Mouse (Mus musculus) erythroblast, embryonic 14.5 days (primary cell): ENCODE results near the gene Efcab5. TPM values are rescaled to one million over a fixed set of nuclear protein-coding genes. Genes with fewer than 3 reads are reported as not detected.
"Not testable (repeated sequence)": the region's sequence is repeated elsewhere in the genome, so short reads cannot be mapped to it uniquely, and the experiment has no call there.

Experiments
- H3K27me3 ChIP-seq: 2 replicates; pipeline ENCODE4 v1.6.1; 2012; ENCODE audit warnings: inconsistent platforms; ENCODE audit not compliant: control insufficient read depth
- H3K36me3 ChIP-seq: 2 replicates; pipeline ENCODE4 v1.6.1; 2012; ENCODE audit warnings: mild to moderate bottlenecking, inconsistent platforms; ENCODE audit not compliant: control insufficient read depth
- H3K4me1 ChIP-seq: 2 replicates; pipeline ENCODE4 v1.6.1; 2012; ENCODE audit warnings: inconsistent platforms; ENCODE audit not compliant: control insufficient read depth
- H3K4me3 ChIP-seq: replicated peaks from 2 replicates; pipeline ENCODE3; 2012; ENCODE audit warnings: moderate library complexity, mild to moderate bottlenecking, inconsistent platforms
- H3K9me3 ChIP-seq: 2 replicates; pipeline ENCODE4 v1.6.1; 2012; ENCODE audit warnings: low read length, inconsistent platforms, mixed read lengths; ENCODE audit not compliant: control insufficient read depth
- GATA1 ChIP-seq: IDR thresholded peaks from 2 replicates; pipeline ENCODE4 v1.6.1; 2012; ENCODE audit warnings: low read length, inconsistent platforms, mixed read lengths
- TAL1 ChIP-seq: IDR thresholded peaks from 3 replicates; pipeline ENCODE4 v1.6.1; 2012; ENCODE audit warnings: low read length, inconsistent platforms, mixed read lengths
- polyA plus RNA-seq: library from polyadenylated mRNA; stranded (reverse); fragments of >175 nt; gene quantifications from 2 replicates; pipeline ENCODE4 v1.2.3, GENCODE M21; 2012

Gene Efcab5
- polyA plus RNA-seq, 1 experiment: not detected

- Histone ChIP-seq H3K27me3 (no peaks in the 10 kb centered on the region), H3K4me3 (no peak overlapping the region), H3K9me3 (no peaks in the 10 kb centered on the region), H3K4me1 (no peaks in the 10 kb centered on the region), H3K36me3 (no peaks in the 10 kb centered on the region)
- TF ChIP-seq TAL1 (no peak), GATA1 (no peak)
Measured at GRCm38 (mm10) chr11:77182041-77182440, 6.7 kb downstream of the Efcab5 start.

GRCm38 (mm10) chr11:77181528-77181927 is 7.2 kb downstream of the Efcab5 start:
- H3K4me3 ChIP-seq: no peak overlapping the region
- no peaks in the 10 kb centered on the region for H3K27me3 ChIP-seq
- no peak for TF ChIP-seq GATA1
- TF ChIP-seq TAL1: no peak
- H3K36me3 ChIP-seq: no peaks in the 10 kb centered on the region
- H3K4me1 ChIP-seq: no peaks in the 10 kb centered on the region
- no peaks in the 10 kb centered on the region for H3K9me3 ChIP-seq

- Histone ChIP-seq H3K9me3 (no peaks in the 10 kb centered on the region), H3K27me3 (no peaks in the 10 kb centered on the region), H3K36me3 (no peaks in the 10 kb centered on the region), H3K4me1 (no peaks in the 10 kb centered on the region), H3K4me3 (no peak overlapping the region)
- TF ChIP-seq TAL1 (no peak), GATA1 (no peak)
Measured at GRCm38 (mm10) chr11:77180886-77181285, 7.9 kb downstream of the Efcab5 start.

- Histone ChIP-seq H3K27me3 (no peaks in the 10 kb centered on the region), H3K9me3 (no peaks in the 10 kb centered on the region), H3K36me3 (no peaks in the 10 kb centered on the region), H3K4me1 (no peaks in the 10 kb centered on the region), H3K4me3 (no peak overlapping the region)
- TF ChIP-seq GATA1 (no peak), TAL1 (no peak)
Measured at GRCm38 (mm10) chr11:77179771-77180170, 9.0 kb downstream of the Efcab5 start.

GRCm38 (mm10) chr11:77174531-77174930 is 14.2 kb downstream of the Efcab5 start:
- Histone ChIP-seq H3K36me3 (no peaks in the 10 kb centered on the region), H3K4me3 (no peak overlapping the region), H3K9me3 (no peaks in the 10 kb centered on the region), H3K27me3 (no peaks in the 10 kb centered on the region), H3K4me1 (no peaks in the 10 kb centered on the region)
- no peak for TF ChIP-seq GATA1
- no peak for TF ChIP-seq TAL1

- no peaks in the 10 kb centered on the region for H3K4me1 ChIP-seq
- H3K9me3 ChIP-seq: no peaks in the 10 kb centered on the region
Measured at GRCm38 (mm10) chr11:77173731-77174130, 15.0 kb downstream of the Efcab5 start.

GRCm38 (mm10) chr11:77160744-77161143 is 28.0 kb downstream of the Efcab5 start:
- TF ChIP-seq TAL1 (no peak), GATA1 (no peak)
- no peak overlapping the region for H3K4me3 ChIP-seq
- no peaks in the 10 kb centered on the region for H3K36me3 ChIP-seq
- no peaks in the 10 kb centered on the region for H3K9me3 ChIP-seq
- H3K4me1 ChIP-seq: no peaks in the 10 kb centered on the region
- no peaks in the 10 kb centered on the region for H3K27me3 ChIP-seq

More at GRCm38 (mm10) chr11:77173731-77174130, 15.0 kb downstream of the Efcab5 start:
- TF ChIP-seq TAL1 (no peak), GATA1 (no peak)
- Histone ChIP-seq H3K27me3 (no peaks in the 10 kb centered on the region), H3K4me3 (no peak overlapping the region), H3K36me3 (no peaks in the 10 kb centered on the region)

GRCm38 (mm10) chr11:77160341-77160740 is 28.4 kb downstream of the Efcab5 start:
- Histone ChIP-seq H3K9me3 (no peaks in the 10 kb centered on the region), H3K36me3 (no peaks in the 10 kb centered on the region), H3K4me1 (no peaks in the 10 kb centered on the region), H3K27me3 (no peaks in the 10 kb centered on the region), H3K4me3 (no peak overlapping the region)
- TF ChIP-seq GATA1: no peak
- TF ChIP-seq TAL1: no peak

- TF ChIP-seq TAL1 (no peak), GATA1 (no peak)
- Histone ChIP-seq H3K27me3 (no peaks in the 10 kb centered on the region), H3K4me1 (no peaks in the 10 kb centered on the region), H3K9me3 (no peaks in the 10 kb centered on the region), H3K36me3 (no peaks in the 10 kb centered on the region), H3K4me3 (no peak overlapping the region)
Measured at GRCm38 (mm10) chr11:77154214-77154613, 34.6 kb downstream of the Efcab5 start.

- Histone ChIP-seq H3K36me3 (no peaks in the 10 kb centered on the region), H3K27me3 (no peaks in the 10 kb centered on the region), H3K4me3 (no peak overlapping the region), H3K4me1 (no peaks in the 10 kb centered on the region), H3K9me3 (peaks cover 6% of the 10 kb centered on the region)
- TF ChIP-seq GATA1: no peak
- TF ChIP-seq TAL1: no peak
Measured at GRCm38 (mm10) chr11:77150806-77151205, 38.0 kb downstream of the Efcab5 start.

GRCm38 (mm10) chr11:77149783-77150630 is 38.8 kb downstream of the Efcab5 start:
- H3K36me3 ChIP-seq, H3K4me3 ChIP-seq: not testable (repeated sequence)

More at GRCm38 (mm10) chr11:77149783-77150630, 38.8 kb downstream of the Efcab5 start:
- not testable (repeated sequence) for H3K4me1 ChIP-seq, H3K9me3 ChIP-seq, H3K27me3 ChIP-seq
